Mouse (Mus musculus) limb, embryonic 10.5 days (tissue): ENCODE measurements around the gene Ccdc6. TPM values are rescaled to one million over a fixed set of nuclear protein-coding genes. Genes with fewer than 3 reads are reported as not detected.

Source experiments
- DNase-seq: peaks from one replicate; pipeline ENCODE4 v3.0.0-alpha.2; 2017; ENCODE audit warnings: low spot score
- H3K27ac ChIP-seq: fragments of 300-500 bp; sonication (generic); 2 replicates; pipeline ENCODE4 v1.5.1; 2016; ENCODE audit warnings: mild to moderate bottlenecking
- H3K27me3 ChIP-seq: fragments of 300-500 bp; sonication (generic); 2 replicates; pipeline ENCODE4 v1.6.1; 2016; ENCODE audit warnings: low read depth, mild to moderate bottlenecking; ENCODE audit not compliant: poor library complexity, severe bottlenecking
- H3K36me3 ChIP-seq: fragments of 300-500 bp; sonication (generic); 2 replicates; pipeline ENCODE4 v1.6.1; 2016; ENCODE audit warnings: mild to moderate bottlenecking, moderate library complexity
- H3K4me1 ChIP-seq: fragments of 300-500 bp; sonication (generic); 2 replicates; pipeline ENCODE4 v1.6.1; 2016
- H3K4me3 ChIP-seq: fragments of 300-500 bp; sonication (generic); 2 replicates; pipeline ENCODE4 v1.5.1; 2016; ENCODE audit warnings: mild to moderate bottlenecking, moderate library complexity
- H3K9me3 ChIP-seq: fragments of 300-500 bp; sonication (generic); replicated peaks from 2 replicates; pipeline ENCODE4 v1.6.1; 2016; ENCODE audit warnings: mild to moderate bottlenecking
- WGBS: fragments of 180-500 bp; shearing (Covaris S2); methylation state at CpG from one replicate; pipeline ENCODE4 v1.1.7; 2016; 5-methylcytosine and 5-hydroxymethylcytosine counted together
- polyA plus RNA-seq: library from polyadenylated mRNA; unstranded; fragments of >200 nt; fragmentation: Nextera tagmentation; extraction: Ambion mirVana; gene quantifications from 2 replicates; pipeline ENCODE4 v1.2.1, GENCODE M21; 2016

Ccdc6 gene
- polyA plus RNA-seq, 1 experiment from 2014 or later = 15.8 TPM

DNA sequence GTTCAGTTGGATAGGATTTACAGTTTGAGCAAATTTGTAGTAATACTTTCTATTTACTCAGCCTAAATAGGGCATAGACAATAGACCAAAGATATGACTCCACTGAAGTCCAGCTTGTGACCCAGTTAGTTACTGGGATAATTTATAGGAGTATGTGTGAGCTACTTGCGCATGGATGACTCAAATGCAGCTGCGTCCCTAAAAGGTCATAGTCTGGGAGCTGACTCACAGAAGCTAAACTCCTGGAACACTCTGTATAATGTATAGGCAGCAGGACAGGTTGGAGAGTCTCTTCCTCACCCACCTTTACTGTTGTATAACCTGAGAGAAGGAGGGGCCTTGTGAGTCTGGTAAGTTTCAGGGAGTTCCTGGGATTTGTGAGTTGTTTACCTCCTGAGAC, 26.5 kb downstream of the Ccdc6 start:
- peaks cover 24% of the 10 kb centered on the region for H3K4me1 ChIP-seq
- H3K9me3 ChIP-seq = no peaks in the 10 kb centered on the region
- WGBS = 98% methylated on average over 2 of the region's 2 CpGs
- no peak overlapping the region for H3K4me3 ChIP-seq
- 0 out of 2 replicates have a peak, but pooled peaks cover 2% of the 10 kb centered on the region for H3K36me3 ChIP-seq
- no peaks in the 10 kb centered on the region for H3K27me3 ChIP-seq
- no peak overlapping the region for H3K27ac ChIP-seq
- DNase-seq = no peak

- Histone ChIP-seq H3K36me3 (0 out of 2 replicates have a peak, but pooled peaks cover 2% of the 10 kb centered on the region), H3K27ac (no peak overlapping the region), H3K9me3 (no peaks in the 10 kb centered on the region), H3K27me3 (no peaks in the 10 kb centered on the region), H3K4me3 (no peak overlapping the region), H3K4me1 (peaks cover 8% of the 10 kb centered on the region)
- no peak for DNase-seq
- 88% methylated on average over 7 of the region's 7 CpGs for WGBS
These were observed 28.6 kb downstream of the Ccdc6 start for GRCm38 (mm10) chr10:70125491-70125890.

GRCm38 (mm10) chr10:70127273-70127672, 30.4 kb downstream of the Ccdc6 start:
- no peaks in the 10 kb centered on the region for H3K9me3 ChIP-seq
- no peaks in the 10 kb centered on the region for H3K27me3 ChIP-seq
- H3K4me3 ChIP-seq = no peak overlapping the region
- no peak overlapping the region for H3K27ac ChIP-seq
- 85% methylated on average over 8 of the region's 8 CpGs for WGBS
- no peak for DNase-seq
- 0 out of 2 replicates have a peak, but pooled peaks cover 3% of the 10 kb centered on the region for H3K4me1 ChIP-seq
- 0 out of 2 replicates have a peak, but pooled peaks cover 2% of the 10 kb centered on the region for H3K36me3 ChIP-seq

DNA sequence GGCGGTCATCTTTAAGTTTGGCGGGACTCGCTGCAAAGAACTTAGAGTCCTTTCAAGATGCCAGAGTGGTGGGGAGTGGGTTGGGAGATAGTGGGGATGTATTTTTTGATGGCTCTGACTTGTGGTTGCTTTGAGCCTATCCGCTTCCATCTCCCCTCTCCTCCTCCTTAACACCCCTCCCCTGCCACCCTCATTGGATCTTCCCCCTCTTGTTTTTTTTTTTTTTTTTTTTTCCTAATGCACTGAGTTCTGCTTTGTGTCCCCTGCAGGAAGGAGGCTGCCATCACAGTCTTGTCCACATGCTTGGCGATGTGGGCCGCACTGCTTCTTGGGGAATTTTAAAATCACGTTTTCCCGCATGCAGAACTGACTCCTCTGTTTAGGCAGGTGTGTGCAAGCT, 31.5 kb downstream of the Ccdc6 start:
- Histone ChIP-seq H3K9me3 (no peaks in the 10 kb centered on the region), H3K36me3 (peaks cover 1% of the 10 kb centered on the region; the same call in 1 of the 2 replicates), H3K4me3 (no peak overlapping the region), H3K4me1 (peaks cover 8% of the 10 kb centered on the region; the same call in 1 of the 2 replicates), H3K27ac (no peak overlapping the region), H3K27me3 (no peaks in the 10 kb centered on the region)
- WGBS = 96% methylated on average over 8 of the region's 8 CpGs
- DNase-seq = no peak

- Histone ChIP-seq H3K9me3 (no peaks in the 10 kb centered on the region), H3K27ac (no peak overlapping the region), H3K36me3 (peaks cover 9% of the 10 kb centered on the region; the same call in 1 of the 2 replicates), H3K4me3 (no peak overlapping the region), H3K27me3 (no peaks in the 10 kb centered on the region), H3K4me1 (peaks cover 5% of the 10 kb centered on the region; the same call in 1 of the 2 replicates)
- no peak for DNase-seq
- WGBS = 75% methylated on average over 5 of the region's 5 CpGs
These were observed 35.2 kb downstream of the Ccdc6 start for GRCm38 (mm10) chr10:70132087-70132560.

DNA sequence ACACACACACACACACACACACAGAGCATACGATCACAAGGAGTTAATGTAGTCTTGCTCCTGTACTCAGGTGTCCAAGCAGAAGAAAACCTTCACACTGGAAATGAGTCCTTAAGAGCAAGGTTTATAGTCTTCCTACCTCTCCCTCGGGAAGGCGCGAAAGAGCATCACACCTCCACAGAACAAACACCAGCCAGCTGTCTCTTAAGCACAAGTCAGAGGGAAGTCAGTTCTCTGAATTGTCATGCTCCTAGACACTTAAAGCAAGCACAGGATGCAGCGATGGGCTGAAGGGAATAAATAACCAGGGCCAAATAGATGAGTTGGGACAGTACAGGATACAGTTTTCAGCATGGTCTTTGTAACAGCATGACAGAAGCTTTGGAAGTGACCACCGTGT, 35.8 kb downstream of the Ccdc6 start:
- H3K27ac ChIP-seq = no peak overlapping the region; the same call in 1 of the 2 replicates
- H3K27me3 ChIP-seq = no peaks in the 10 kb centered on the region
- WGBS = 65% methylated on average over 6 of the region's 6 CpGs
- H3K36me3 ChIP-seq = peaks cover 9% of the 10 kb centered on the region; the same call in 1 of the 2 replicates
- no peak for DNase-seq
- peaks cover 5% of the 10 kb centered on the region; the same call in 1 of the 2 replicates for H3K4me1 ChIP-seq
- no peak overlapping the region for H3K4me3 ChIP-seq
- no peaks in the 10 kb centered on the region for H3K9me3 ChIP-seq

DNA sequence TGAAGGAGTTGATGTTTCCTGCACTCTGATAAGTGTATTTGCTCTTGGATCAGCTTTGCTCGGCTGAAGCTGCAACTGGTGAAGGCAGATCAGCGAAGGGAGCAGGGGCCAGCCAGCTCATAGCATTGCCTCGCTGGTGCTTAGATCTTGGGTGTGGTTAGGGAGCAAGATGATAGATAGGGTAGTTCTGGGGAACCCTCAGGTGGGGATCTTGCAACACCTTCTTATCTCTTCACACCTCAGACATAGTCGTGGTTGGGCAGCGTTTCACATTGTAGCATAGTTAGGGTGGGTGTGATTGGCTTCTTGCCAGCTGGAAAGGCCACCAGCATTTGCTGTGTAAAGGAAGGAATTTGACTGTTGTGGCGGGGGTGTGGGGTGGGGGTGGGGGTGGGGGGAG, 36.3 kb downstream of the Ccdc6 start:
- Histone ChIP-seq H3K27ac (no peak overlapping the region; the same call in 1 of the 2 replicates), H3K4me1 (peaks cover 5% of the 10 kb centered on the region; the same call in 1 of the 2 replicates), H3K27me3 (no peaks in the 10 kb centered on the region), H3K9me3 (no peaks in the 10 kb centered on the region), H3K36me3 (peaks cover 9% of the 10 kb centered on the region; the same call in 1 of the 2 replicates), H3K4me3 (no peak overlapping the region)
- no peak for DNase-seq
- 51% methylated on average over 6 of the region's 6 CpGs for WGBS

GRCm38 (mm10) chr10:70135680-70136079, 38.8 kb downstream of the Ccdc6 start:
- H3K4me3 ChIP-seq = no peak overlapping the region
- no peak for DNase-seq
- WGBS = 81% methylated on average over 5 of the region's 5 CpGs

GRCm38 (mm10) chr10:70137652-70138051, 40.7 kb downstream of the Ccdc6 start:
- Histone ChIP-seq H3K9me3 (no peaks in the 10 kb centered on the region), H3K27ac (no peak overlapping the region), H3K36me3 (peaks cover 19% of the 10 kb centered on the region), H3K4me3 (no peak overlapping the region), H3K27me3 (no peaks in the 10 kb centered on the region), H3K4me1 (peaks cover 5% of the 10 kb centered on the region; the same call in 1 of the 2 replicates)
- DNase-seq = no peak
- WGBS = 92% methylated on average over 7 of the region's 7 CpGs

More at GRCm38 (mm10) chr10:70135680-70136079, 38.8 kb downstream of the Ccdc6 start:
- H3K27ac ChIP-seq = no peak overlapping the region
- peaks cover 5% of the 10 kb centered on the region; the same call in 1 of the 2 replicates for H3K4me1 ChIP-seq
- H3K27me3 ChIP-seq = no peaks in the 10 kb centered on the region
- no peaks in the 10 kb centered on the region for H3K9me3 ChIP-seq
- peaks cover 12% of the 10 kb centered on the region; the same call in 1 of the 2 replicates for H3K36me3 ChIP-seq

DNA sequence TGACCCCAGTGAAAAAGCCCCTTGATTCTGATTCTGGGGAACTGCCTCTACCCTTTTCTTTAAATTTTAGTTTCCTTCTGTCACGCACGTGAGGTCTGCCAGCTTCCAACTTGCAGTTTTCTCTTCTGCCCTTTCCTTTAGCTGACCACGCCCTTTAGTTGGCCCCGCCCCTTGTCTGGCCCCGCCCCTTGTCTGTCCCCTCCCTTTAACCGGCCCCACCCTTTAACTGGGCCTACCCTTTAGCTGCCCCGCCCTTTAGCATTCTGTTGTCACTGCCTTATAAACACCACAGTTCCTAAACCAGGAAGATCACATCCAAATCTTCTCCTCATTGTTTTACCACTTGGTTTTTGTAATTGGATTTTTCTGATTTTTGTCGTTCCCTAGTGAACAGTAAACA, 41.2 kb downstream of the Ccdc6 start:
- 68% methylated on average over 8 of the region's 8 CpGs for WGBS
- H3K27ac ChIP-seq = no peak overlapping the region
- no peak for DNase-seq

GRCm38 (mm10) chr10:70139368-70139767, 42.4 kb downstream of the Ccdc6 start:
- H3K27ac ChIP-seq = no peak overlapping the region
- WGBS = 87% methylated on average over 6 of the region's 6 CpGs
- DNase-seq = no peak

More for the DNA sequence above, 41.2 kb downstream of the Ccdc6 start:
- Histone ChIP-seq H3K36me3 (peaks cover 24% of the 10 kb centered on the region), H3K27me3 (no peaks in the 10 kb centered on the region), H3K4me3 (no peak overlapping the region), H3K9me3 (no peaks in the 10 kb centered on the region), H3K4me1 (peaks cover 2% of the 10 kb centered on the region; the same call in 1 of the 2 replicates)

DNA sequence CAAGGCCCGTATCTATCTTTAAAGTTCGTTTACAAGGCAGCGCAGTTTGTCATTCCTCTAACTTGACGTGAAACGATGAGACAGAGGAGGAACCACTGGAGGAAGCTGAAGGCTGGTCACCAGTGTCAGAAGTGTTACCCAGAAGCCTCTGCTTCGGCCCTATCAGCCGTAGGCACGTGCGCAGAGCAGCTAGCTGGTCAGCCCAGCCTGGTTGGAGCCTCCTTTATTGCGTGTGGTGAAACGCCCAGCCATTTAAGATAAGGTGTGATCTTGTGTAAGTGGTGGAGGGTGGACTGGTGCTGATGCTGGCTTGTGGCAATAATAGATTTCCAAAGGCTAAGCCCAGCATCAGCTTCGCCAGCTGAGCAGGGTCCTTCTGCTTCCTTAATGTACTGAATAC, 43.5 kb downstream of the Ccdc6 start:
- H3K27ac ChIP-seq = no peak overlapping the region
- WGBS = 90% methylated on average over 12 of the region's 12 CpGs

More at GRCm38 (mm10) chr10:70139368-70139767, 42.4 kb downstream of the Ccdc6 start:
- H3K9me3 ChIP-seq = no peaks in the 10 kb centered on the region
- no peaks in the 10 kb centered on the region for H3K27me3 ChIP-seq
- H3K36me3 ChIP-seq = peaks cover 33% of the 10 kb centered on the region
- H3K4me3 ChIP-seq = no peak overlapping the region
- no peaks in the 10 kb centered on the region for H3K4me1 ChIP-seq

DNA sequence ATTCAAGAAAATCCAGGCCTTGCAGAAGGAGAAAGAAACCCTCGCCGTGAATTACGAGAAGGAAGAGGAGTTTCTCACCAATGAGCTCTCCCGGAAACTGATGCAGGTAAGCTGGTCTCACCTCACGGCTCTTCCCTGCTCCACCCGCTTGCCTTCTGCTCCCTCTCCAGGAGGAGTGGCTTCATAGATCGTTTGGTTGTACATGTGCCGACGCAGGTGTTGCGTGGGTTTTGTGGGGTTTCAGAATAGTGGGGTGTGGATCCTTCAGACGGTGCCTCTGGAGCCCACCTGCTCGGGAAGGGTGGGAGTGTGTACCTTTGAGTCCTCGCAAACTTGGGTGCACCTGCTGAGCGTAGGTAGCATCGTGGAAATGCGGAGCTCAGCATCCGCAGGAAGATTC, 45.7 kb downstream of the Ccdc6 start:
- WGBS = 95% methylated on average over 17 of the region's 17 CpGs

More for the DNA sequence above, 43.5 kb downstream of the Ccdc6 start:
- Histone ChIP-seq H3K36me3 (peaks cover 39% of the 10 kb centered on the region), H3K9me3 (no peaks in the 10 kb centered on the region), H3K4me1 (no peaks in the 10 kb centered on the region), H3K4me3 (no peak overlapping the region), H3K27me3 (no peaks in the 10 kb centered on the region)
- no peak for DNase-seq

More for the DNA sequence above, 45.7 kb downstream of the Ccdc6 start:
- Histone ChIP-seq H3K27me3 (no peaks in the 10 kb centered on the region), H3K9me3 (no peaks in the 10 kb centered on the region), H3K36me3 (peaks cover 59% of the 10 kb centered on the region), H3K27ac (no peak overlapping the region), H3K4me3 (no peak overlapping the region), H3K4me1 (no peaks in the 10 kb centered on the region)
- DNase-seq = no peak
